Mouse (Mus musculus) thymus, adult 2 months (tissue): ENCODE measurements around the gene Adam33. TPM values are rescaled to one million over a fixed set of nuclear protein-coding genes. Genes with fewer than 3 reads are reported as not detected.

ENCODE experiments used
- DNase-seq: peaks from one replicate; pipeline ENCODE4 v3.0.0; 2021
- H3K27ac ChIP-seq: fragments of 200-500 bp; 2 replicates; pipeline ENCODE4 v1.5.1; 2012; ENCODE audit warnings: low read length, control low read depth; ENCODE audit not compliant: control insufficient read depth, insufficient read depth
- H3K27me3 ChIP-seq: fragments of 200-500 bp; 2 replicates; pipeline ENCODE4 v1.6.1; 2012; ENCODE audit warnings: mild to moderate bottlenecking, low read length, moderate library complexity, mixed read lengths; ENCODE audit not compliant: control insufficient read depth, insufficient read depth
- H3K36me3 ChIP-seq: fragments of 200-500 bp; 2 replicates; pipeline ENCODE4 v1.6.1; 2012; ENCODE audit warnings: mild to moderate bottlenecking, low read length, moderate library complexity; ENCODE audit not compliant: control insufficient read depth, insufficient read depth
- H3K4me1 ChIP-seq: fragments of 200-500 bp; replicated peaks from 2 replicates; pipeline ENCODE4 v1.6.1; 2012; ENCODE audit warnings: low read length; ENCODE audit not compliant: control insufficient read depth, insufficient read depth
- H3K4me3 ChIP-seq: fragments of 200-500 bp; 2 replicates; pipeline ENCODE4 v1.5.1; 2012; ENCODE audit warnings: mild to moderate bottlenecking, low read length, control low read depth, moderate library complexity; ENCODE audit not compliant: control insufficient read depth, insufficient read depth
- CTCF ChIP-seq: fragments of 200-500 bp; IDR thresholded peaks from 2 replicates; pipeline ENCODE4 v1.5.1; 2012; ENCODE audit warnings: mild to moderate bottlenecking, control low read depth, low read length, moderate library complexity, borderline replicate concordance; ENCODE audit not compliant: control insufficient read depth, poor library complexity, insufficient read depth; ENCODE audit errors: extremely low read depth
- POLR2A ChIP-seq: fragments of 200-500 bp; IDR thresholded peaks from 2 replicates; pipeline ENCODE4 v1.6.1; 2012; ENCODE audit warnings: mild to moderate bottlenecking, low read length, control low read depth, moderate library complexity; ENCODE audit not compliant: control insufficient read depth, poor library complexity, insufficient read depth; ENCODE audit errors: extremely low read depth
- WGBS: fragments of 180-500 bp; shearing (Covaris S2); methylation state at CpG from one replicate; pipeline ENCODE4 v1.1.7; 2018; 5-methylcytosine and 5-hydroxymethylcytosine counted together
- polyA plus RNA-seq: library from polyadenylated mRNA; depleted of rRNA; stranded (reverse); fragments of >200 nt; gene quantifications from 2 replicates; pipeline ENCODE4 v1.2.3, GENCODE M21; 2012

The Adam33 gene
- polyA plus RNA-seq, 1 experiment = 7.7 TPM

DNA sequence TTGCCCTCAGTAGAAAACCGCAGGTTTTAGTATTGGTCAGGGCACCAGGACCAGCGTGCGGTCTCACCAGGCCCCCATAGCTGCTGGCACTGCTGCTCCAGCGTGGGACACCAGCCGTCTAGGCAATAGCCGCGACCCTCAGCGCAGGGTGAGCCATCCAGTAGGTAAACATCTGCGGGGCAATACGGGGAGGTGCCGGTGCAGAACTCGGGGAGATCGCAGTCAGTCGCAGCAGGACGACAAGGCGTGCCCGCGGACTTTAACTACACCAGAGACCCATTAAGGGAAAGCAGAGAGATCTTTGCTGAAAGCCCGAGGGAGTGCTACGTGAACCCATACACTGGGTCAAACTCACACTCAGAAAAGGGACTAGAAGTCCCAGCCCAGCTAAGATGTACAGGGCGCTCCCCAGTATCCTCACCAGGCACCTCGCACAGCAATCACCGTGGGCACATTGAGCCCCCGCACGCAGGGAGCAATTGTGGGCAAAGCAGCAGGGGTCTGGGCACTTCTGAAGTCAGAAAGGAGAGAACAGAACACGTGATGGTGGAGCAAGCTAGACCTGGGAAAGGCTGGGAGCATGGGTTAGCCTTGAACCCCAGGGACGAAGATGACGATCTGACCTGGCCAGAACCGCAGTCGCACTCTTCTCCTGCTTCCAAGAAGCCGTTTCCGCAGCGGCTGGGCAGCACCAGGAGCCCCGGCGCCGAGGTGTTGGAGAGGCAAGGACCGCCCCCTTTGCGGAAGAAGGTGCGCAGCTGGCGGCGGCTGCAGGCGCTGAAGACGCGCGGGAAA is 9.6 kb downstream of the Adam33 start:
- WGBS = 3% methylated on average over 45 of the region's 45 CpGs
- Histone ChIP-seq H3K27me3 (peaks cover 15% of the 10 kb centered on the region), H3K4me1 (peaks cover 9% of the 10 kb centered on the region; the same call in 1 of the 2 replicates), H3K36me3 (no peaks in the 10 kb centered on the region), H3K27ac (no peak overlapping the region), H3K4me3 (no peak overlapping the region)
- TF ChIP-seq CTCF (no peak), POLR2A (no peak)
- peak; percentile 19 for DNase-seq

- peaks cover 9% of the 10 kb centered on the region; the same call in 1 of the 2 replicates for H3K4me1 ChIP-seq
- H3K27me3 ChIP-seq = peaks cover 15% of the 10 kb centered on the region
Observed at GRCm38 (mm10) chr2:131052862-131053418, 10.7 kb downstream of the Adam33 start.

DNA sequence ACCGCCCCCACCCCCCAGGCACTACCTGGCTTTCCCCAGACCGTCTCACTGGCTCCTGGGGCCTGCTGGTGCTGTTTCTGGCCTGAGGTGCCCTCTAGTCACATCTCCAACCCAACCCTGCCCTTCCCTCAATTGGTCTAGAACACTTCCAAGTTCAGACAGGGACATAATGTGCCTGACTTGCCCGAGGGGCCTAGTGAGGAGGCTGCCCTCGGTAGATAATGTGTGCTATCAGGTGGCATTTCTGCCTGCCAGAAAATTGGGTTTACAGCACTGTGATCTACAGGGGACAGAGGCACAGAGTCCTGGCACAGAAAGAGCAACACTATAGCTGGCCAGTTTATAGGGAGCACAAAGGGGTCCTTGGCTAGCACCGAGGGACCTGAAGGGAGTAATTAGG is 11.6 kb downstream of the Adam33 start:
- H3K36me3 ChIP-seq = no peaks in the 10 kb centered on the region
- H3K27ac ChIP-seq = no peak overlapping the region
- WGBS = 86% methylated on average over 5 of the region's 5 CpGs
- H3K4me1 ChIP-seq = peaks cover 9% of the 10 kb centered on the region; the same call in 1 of the 2 replicates
- no peak for TF ChIP-seq CTCF
- no peak for TF ChIP-seq POLR2A
- no peak for DNase-seq
- no peak overlapping the region for H3K4me3 ChIP-seq
- peaks cover 15% of the 10 kb centered on the region for H3K27me3 ChIP-seq

More at GRCm38 (mm10) chr2:131052862-131053418, 10.7 kb downstream of the Adam33 start:
- no peak overlapping the region for H3K4me3 ChIP-seq
- WGBS = 69% methylated on average over 6 of the region's 6 CpGs
- TF ChIP-seq CTCF (no peak), POLR2A (no peak)
- DNase-seq = no peak
- no peaks in the 10 kb centered on the region for H3K36me3 ChIP-seq
- no peak overlapping the region for H3K27ac ChIP-seq

DNA sequence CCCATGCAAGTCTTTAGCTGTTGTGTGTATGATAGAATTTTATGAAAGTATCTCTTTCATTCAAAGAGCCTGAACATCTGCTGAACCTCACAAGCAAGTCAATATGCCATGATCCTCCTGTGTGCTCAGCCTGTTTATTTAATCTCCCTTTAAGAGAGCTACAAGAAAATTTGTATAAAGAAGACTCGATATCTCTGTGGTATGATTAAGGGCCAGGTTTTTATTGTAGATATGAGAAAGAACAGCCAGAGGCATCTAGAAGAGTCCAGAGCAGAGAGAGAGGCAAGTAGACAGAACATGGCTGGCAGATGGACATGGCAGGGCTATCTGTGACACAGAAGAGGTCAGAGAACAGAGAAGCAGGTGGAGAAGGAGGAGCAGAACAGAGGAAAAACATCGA is 17.6 kb downstream of the Adam33 start:
- WGBS = 91% methylated on average over 2 of the region's 2 CpGs
- Histone ChIP-seq H3K36me3 (no peaks in the 10 kb centered on the region), H3K27ac (no peak overlapping the region), H3K27me3 (no peaks in the 10 kb centered on the region; the same call in 1 of the 2 replicates), H3K4me3 (no peak overlapping the region), H3K4me1 (0 out of 2 replicates have a peak, but pooled peaks cover 6% of the 10 kb centered on the region)
- DNase-seq = no peak
- TF ChIP-seq POLR2A = no peak
- TF ChIP-seq CTCF = no peak

DNA sequence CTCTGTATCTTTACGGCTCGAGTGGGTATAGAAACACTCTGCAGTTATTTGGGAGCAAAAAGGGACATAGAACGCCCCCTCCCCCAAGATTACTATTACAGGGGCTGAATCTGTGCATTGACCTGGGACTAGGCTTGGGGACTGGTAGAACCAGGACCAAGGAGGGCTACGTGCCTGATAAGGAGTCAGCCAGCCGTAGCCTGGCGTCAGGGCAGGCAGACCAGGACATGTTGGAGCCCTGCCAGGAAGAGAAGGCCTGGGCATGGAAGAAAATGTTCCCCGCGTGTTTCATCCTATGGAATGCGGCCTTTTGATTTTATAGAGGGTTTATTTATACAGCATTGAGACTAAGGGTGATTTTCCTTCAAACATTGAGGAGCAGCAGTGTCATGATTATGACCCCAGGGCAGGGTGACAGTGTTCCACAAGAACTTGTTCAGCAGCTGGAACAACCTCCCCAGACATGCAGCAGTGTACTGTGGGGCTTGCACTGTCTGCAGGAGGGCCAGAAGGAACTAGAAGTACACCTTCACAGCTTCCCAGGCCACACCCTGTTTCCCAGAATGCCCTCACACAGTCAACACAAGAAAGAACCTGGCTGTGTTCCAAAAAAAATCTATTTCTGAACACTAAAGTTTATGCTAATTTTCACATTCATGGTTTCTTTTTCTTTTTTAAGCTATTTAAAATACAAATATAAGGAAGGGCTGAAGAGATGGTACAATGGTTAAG is 18.5 kb downstream of the Adam33 start:
- TF ChIP-seq POLR2A = no peak
- no peak for TF ChIP-seq CTCF
- Histone ChIP-seq H3K36me3 (no peaks in the 10 kb centered on the region), H3K4me3 (no peak overlapping the region), H3K27ac (no peak overlapping the region), H3K4me1 (0 out of 2 replicates have a peak, but pooled peaks cover 8% of the 10 kb centered on the region), H3K27me3 (no peaks in the 10 kb centered on the region; the same call in 1 of the 2 replicates)
- DNase-seq = no peak
- 95% methylated on average over 9 of the region's 9 CpGs for WGBS

GRCm38 (mm10) chr2:131044354-131044852 is 19.2 kb downstream of the Adam33 start:
- Histone ChIP-seq H3K27ac (no peak overlapping the region), H3K27me3 (no peaks in the 10 kb centered on the region; the same call in 1 of the 2 replicates), H3K4me1 (0 out of 2 replicates have a peak, but pooled peaks cover 8% of the 10 kb centered on the region), H3K36me3 (no peaks in the 10 kb centered on the region), H3K4me3 (no peak overlapping the region)
- WGBS = 44% methylated on average over 7 of the region's 7 CpGs
- no peak for DNase-seq
- no peak for TF ChIP-seq POLR2A
- TF ChIP-seq CTCF = no peak
